Mouse (Mus musculus): Measurements from ENCODE around the gene Bak1.

The Bak1 gene

DNA sequence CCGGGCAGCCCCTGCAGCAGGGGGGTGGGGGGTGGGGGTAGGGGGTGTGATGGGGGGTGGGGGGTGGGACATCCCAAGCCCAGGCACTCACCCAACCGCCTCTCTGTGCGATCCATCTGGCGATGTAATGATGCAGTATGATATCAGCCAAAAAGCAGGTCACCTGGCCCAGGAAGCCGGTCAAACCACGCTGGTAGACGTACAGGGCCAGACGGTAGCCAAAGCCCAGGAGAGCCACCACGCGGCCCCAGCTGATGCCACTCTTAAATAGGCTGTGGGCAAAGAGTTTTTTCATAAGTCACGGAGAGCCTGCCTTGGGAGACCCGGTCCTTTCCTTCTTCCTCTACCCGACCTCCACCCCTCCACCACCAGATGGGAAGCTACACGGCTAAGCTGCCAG is 7.7 kb downstream of the Bak1 start:
- no peak for DNase-seq

DNA sequence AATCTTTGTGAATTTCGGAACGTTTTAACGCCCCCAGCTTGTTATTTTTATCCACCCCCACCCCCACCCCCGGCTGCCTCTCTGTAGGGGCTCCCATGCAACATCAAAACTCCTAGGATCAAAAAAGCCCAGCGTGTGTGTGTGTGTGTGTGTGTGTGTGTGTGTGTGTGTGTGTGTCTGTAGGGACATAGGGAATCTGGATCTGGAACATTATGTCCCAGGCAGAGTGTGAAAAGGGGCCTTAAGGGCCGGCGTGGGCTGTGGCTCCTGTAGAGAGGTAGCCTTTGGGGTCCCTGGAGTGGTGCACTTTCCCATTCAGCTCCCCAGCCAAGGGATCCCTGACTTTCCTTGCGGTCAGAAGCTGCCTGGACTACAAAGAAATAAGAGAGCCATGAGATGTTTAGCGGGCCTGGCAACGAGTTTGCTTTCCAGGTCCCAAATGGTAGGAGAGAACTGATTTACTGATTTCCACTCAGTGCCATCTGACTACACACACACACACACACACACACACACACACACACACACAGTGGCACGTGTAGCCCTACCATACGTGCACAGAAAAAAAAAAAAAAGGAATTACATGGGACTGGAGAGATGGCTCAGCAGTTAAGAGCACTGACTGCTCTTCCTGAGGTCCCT is 10.1 kb downstream of the Bak1 start:
- peak in 1 of 2 experiments; percentile 38 for DNase-seq

DNA sequence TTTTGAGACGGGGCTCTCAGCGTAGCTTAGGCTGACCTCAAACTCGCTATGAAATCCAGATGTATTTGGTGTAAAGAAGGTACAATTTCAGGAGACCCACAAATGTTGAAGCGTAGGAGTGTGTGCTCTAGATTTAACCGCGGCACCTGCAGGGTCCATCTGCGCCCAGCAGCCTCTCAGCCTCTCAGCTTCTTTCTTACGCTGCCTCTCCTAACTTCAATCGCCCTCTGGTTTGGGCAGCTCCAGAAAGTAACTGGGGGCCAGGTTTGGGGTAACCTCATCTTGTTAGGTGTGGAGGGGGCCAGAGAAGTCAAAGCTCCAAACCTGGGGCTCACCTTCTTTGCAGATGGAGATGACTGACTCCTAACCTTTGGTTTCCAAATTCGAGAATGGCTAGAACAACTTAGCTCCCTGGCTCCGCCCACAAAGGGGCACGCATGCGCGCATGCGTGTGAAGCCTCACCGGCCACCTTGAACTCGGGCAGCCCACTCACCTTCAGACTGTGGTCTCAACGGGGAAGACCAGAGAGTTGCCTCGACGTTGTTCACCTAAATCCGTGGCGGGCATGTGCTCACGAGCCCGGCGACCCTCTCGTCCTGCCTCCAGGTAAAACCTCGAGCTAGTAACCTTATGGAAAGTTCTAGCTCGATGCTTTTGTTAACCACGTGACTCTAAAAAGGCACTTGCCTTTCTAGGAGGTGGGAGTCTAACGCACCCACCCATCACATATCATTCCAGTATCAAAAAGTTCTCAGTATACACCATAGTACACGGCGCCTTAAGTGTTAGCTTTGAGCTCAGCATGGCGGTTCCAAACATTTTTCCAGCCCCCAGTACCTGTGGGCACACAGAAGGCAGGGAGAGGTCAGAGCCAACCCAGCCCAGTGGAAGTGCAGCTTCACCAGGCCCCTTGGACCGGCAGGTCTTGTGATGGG is 11.0 kb downstream of the Bak1 start:
- DNase-seq: peak; percentile 86 to 96

DNA sequence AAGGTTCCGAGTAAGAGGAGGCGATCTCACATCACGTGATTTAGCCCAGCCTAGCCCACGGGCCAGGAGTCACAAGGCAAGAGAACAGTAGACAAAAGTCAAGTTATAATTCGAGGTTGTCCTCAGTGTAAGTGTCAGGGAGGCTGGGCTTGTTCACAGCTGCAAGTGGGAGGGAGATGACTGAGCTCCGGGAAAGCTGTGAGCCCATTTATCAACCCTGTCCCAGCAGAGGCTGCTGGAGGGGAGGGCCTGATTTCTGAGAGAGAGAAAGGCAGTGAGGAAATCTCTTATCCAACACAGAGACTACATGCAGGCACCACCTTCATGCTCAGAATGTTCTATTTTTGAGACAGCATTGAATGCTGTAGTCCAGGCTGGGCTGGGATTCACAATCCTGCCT is 15.9 kb downstream of the Bak1 start:
- DNase-seq: no peak

DNA sequence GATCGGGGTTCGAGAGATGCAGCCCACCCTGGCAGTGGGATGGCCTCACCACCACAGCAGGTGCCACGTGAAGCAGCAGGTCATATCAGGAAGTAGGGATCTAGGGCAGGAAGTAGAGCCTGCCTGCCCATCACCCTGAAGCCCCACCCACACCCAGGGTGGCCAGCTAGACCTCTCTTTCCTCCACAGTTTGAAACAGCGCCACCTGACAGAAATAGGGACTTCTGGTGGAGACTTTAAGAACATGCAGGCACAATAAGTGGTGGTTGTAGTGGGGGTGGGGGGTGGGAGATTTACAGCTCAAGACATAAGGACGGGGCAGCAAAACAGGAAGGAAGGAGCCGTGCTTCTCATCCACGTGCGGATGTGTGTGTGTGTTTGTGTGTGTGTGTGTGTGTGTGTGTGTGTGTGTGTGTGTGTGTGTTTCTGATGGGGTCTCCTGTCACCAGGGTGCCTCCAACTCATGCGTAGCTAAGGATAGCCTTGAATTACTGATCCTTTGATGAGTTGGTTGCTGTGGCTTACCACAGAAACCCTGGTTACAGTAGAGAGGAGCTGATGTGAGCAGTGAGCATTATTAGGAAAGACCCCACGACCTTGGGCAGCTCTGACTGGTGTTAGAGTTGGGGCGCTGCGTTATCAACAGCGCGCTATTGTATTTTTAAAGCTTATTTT is 16.7 kb downstream of the Bak1 start:
- DNase-seq: peak in 1 of 2 experiments; percentile 53

DNA sequence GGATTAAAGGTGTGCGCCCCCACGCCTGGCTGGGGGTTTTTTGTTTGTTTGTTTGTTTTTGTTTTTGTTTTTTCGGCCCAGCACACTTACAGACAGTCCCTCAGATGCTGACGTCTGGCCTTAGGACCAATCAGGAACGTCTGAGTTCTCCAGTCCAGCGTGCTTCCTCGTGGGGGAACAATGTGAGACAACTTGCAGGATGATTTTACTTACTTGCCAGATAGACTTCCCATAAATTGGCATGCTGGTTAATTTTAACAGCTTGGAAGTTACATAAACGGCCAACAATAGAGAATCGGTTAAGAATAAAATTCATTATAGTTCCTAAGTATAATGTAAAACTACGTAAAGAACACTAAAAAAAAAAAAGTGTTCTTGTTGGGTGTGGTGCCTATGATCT is 17.6 kb downstream of the Bak1 start:
- DNase-seq: no peak

DNA sequence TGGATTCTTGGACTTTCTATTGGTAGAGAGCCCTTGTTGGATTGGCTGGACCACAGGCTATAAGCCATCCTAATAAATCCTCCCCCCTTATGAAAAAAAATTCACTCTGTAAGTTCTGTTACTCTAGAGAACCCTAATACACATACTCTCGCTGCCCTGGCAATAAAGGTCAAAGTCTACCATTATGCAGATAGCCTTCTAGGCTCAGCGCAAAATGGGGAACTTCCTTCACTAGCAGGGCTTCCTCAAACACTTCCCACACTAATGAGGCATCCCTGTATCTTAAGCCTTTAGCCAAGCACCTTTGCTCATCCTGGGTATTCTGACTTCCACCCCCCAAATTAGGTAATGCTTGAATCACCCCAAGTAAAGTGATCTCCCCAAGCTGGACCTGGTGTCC is 20.5 kb downstream of the Bak1 start:
- no peak for DNase-seq

DNA sequence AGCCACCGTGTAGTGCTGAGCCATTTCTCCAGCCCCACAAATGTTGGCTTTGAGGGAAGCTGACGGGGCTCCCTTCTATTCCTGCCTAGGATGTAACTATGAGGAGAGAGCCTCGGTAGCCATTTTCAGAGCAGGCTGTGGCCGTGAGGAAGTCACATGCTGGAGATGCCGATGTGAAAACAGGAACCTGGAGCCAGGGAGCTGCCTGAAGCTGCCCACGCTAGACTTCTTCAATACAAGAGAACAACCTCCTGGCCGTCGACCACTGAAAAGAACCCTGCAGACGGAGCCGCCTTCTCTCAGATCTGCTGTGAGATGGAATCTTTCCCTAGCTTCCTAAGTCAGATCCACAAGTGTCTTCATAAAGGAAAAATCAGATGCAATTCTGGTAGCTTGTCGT is 23.2 kb downstream of the Bak1 start:
- no peak for DNase-seq

DNA sequence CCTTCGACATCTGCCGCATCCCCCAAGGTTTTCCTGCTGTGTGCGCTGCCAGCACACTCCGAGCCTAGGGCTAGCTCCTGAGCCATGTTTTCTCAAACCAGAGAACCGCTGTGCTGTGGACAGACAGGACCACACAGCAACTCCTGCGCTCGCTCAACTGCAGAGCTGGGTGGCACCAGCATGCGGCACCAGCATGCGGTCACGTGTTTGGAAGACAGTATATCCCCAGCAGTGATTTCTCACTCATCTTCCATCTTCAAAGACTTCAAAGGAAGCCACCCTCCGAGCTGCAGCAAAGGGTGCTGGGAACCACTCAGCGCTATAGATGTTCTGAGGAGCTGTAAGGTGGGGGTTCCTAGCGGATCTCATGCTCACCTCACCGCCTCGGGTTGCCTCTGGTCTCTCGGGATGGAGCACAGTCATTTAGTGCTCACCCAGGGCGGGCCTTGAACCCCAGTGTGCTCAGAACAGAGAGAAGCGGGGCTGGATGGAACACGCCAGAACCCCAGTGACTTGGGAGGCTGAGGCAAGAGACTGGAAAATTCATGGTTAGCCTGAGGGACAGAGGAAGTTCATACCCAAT is 23.8 kb downstream of the Bak1 start:
- no peak for DNase-seq

DNA sequence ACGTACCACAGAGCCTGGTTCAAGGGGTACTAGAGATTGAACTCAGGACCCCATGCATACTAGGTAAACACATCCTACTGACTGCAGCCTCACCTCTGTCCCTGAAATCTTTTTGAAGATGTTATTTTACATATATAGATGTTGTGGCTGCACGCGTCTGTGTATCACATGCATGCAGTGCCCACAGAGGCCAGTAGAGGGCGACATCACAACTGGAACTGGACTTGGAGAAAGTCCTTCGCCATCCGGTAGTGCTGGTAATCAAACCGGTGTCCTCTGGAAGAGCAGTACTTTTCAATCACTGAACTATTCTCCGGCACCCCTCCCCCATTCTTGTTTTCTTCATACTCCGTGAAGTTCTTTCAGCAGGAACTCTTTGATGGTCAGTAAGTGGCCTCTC is 24.4 kb downstream of the Bak1 start:
- DNase-seq: peak; percentile 53 to 85

DNA sequence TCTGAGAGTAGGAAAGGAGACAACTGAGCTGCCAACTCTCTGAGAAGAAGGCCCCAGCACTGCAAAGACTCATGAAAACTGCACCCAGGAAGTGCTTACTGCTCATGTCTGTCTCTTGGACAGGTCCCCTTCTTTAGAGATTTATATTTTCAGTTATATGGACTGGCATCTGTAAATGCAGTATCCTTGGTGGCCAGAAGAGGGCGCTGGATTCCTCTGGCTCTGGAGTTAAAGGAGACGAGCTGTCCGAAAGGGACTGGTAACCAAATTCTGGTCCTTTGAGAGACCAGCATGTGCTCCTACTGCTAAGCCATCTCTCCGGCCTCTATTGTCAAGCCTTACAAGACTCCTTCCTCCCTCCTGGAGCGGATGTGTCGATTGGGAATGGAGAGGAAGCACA is 26.9 kb downstream of the Bak1 start:
- peak in 1 of 2 experiments; percentile 52 for DNase-seq

DNA sequence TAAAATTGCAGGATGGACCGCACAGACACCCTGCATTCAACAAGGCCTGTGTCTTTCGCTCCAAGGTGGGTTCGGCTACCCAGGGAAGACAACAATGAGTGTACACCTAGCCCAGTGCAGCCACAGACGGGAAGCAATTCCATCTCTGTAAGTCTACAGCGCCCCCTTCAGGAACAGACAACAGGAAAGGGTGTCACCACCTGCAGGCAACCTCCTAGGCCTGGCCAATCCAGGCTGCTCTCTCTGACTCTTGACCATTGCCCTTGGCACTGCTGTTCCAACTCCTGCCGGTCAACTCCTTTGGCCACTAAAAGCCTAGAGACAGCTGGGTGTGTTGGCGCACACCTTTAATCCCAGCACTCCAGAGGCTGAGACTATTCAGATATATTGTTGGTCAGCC is 27.7 kb downstream of the Bak1 start:
- peak in 1 of 2 experiments; percentile 37 for DNase-seq

DNA sequence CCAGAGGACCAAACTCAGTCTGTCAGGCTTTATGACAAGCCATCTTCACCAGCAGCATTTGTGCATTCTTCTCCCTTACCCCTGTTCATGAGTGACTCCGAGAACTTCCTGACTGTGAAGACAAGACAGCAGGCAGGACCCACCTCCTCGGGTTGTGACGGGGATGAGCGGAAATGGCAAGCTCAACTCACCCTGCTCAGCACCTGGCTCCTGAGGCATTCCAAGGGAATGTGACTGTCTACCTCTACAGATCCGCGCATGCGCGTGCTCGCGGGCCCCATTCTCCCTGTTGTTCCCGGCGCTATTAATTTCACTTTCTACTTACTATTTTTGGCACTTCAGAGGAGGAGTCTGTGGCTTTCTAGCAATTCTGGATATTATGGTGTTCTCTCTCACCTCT is 28.8 kb downstream of the Bak1 start:
- DNase-seq: peak; percentile 49 to 71

DNA sequence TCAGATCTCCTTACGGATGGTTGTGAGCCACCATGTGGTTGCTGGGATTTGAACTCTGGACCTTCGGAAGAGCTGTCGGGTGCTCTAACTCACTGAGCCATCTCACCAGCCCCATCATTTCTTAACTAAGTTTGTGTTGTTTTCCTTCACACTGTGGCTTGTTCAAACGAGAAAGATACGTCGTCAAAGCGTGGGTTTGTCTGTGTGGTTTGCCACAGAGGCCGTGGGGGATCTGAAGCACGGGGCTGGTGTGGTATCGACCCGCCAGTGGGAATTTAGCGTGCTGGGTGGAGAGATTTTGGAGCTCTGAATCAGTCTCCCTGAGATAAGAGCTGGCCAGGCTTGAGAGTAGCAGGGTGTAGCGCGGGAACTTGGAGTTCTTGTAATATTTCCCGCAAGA is 30.5 kb downstream of the Bak1 start:
- no peak for DNase-seq

DNA sequence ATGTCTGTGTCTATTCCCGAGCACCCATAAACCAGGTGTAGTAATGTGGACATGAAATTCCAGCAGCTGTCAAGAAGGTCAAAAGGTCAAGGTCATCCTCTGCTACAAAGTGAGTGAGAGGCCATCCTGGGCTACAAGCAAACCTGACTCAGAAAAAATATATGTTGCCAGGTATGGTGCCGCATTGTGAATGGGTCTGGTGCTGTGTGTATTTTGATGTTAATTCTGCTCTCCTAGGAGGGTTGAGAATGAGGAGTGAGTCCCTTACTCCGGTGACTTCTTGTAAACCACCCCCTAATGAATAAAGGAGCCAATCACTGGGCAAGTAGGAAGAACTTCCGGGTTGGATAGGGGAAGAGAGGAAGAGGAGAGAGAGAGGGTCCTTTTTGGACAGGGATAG is 31.1 kb downstream of the Bak1 start:
- no peak for DNase-seq

DNA sequence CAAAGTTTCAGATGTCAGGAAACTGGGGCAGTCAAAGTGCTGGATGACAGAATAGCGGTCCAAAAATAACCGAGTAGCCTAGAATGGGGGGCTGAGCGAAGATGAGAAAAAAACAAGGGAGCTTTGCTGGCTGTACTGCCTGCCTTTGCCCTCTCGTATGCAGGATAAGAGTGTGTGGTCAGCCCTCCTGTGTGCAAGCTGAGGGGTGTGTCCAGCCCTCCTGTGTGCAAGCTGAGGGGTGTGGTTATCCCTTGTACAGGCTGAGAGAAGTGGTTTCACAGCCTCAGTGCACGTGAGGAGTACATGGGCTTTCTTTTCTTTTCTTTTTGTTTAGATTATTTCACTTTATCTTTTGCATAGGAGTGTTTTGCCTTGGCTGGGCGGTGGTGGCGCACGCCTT is 33.2 kb downstream of the Bak1 start:
- no peak for DNase-seq

DNA sequence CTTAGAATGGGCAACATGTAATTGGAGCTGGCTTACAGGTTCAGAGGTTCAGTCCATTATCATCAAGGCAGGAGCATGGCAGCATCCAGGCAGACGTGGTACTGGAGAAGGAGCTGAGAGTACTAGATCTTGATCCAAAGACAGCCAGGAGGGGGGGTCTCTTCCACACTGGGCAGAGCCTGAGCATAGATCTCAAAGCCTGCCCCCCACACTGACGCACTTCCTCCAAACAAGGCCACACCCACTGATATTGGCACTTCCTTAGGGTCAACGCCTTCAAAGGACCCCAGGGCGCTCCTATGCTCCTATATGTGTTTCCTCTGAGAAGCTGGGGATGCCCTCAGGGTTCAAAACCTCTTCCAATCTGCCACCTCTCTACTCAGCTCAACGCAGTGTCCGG is 33.8 kb downstream of the Bak1 start:
- no peak for DNase-seq

DNA sequence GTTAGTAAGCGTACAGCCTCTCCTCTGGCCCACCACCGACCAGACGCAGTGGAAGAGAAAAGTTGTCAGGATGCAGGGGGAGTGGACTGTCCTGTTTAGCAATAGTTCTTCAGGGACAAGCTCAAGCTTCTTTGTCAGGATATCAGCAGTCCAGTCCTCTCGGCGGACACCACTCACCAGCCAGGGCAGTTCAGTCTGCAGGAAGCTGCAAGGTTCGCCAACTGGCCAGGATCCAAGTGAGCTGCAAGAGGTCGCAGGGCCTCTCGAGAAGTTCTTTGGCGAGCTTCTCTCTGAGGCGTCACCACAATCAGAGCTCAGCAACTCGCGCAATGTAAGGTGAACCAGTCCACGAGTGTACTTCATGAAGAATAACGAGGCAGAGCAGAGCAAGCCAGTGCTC is 34.4 kb downstream of the Bak1 start:
- peak; percentile 68 to 81 for DNase-seq

DNA sequence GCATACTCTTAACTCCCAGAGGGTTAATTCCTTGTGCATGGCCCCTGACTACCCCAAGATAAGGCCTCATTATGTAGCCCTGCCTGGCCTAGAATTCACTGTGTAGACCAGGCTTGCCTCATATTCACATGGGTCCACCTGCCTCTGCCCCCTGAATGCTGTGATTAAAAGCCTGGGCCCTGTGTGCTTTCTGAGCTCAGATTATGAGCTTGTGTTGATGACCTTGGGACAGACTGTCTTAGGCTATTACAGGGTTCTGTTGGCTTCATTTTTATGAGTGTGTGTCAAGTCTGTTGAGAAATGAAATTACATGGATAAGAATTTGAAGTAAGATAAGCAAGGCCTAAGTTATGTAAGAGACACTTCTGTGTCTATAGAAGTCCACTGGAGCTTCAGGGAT is 38.3 kb downstream of the Bak1 start:
- no peak for DNase-seq

DNA sequence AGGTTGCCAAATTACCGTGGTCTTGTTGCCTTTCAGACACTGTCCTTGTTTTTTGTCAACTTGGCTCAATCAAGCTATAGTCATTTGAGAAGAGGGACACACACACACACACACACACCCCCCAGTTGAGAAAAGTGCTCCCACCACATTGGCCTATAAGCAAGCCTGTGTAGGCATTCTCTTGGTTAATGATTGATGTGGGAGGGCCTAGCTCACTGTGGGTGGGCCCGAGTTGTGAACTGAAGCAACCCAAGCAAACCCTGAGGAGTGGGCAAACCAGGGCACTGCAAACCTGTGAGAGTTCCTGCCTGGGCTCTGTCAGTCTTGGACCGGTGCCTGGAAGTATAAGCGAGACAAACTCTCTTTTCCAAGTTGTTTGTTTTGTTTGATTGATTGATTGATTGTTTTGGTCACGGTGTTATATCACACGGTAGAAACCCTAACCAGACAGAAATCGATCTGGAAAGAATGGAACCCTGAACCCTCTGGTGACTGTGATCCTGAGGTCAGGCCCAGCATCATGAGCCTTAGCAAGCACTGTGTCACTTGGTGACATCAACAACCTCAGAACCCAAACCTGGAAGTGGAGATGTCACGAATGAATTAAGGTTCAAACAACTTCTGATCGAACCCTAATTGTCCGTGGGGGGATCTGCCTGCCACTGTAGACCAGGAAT is 43.2 kb downstream of the Bak1 start:
- DNase-seq: no peak

DNA sequence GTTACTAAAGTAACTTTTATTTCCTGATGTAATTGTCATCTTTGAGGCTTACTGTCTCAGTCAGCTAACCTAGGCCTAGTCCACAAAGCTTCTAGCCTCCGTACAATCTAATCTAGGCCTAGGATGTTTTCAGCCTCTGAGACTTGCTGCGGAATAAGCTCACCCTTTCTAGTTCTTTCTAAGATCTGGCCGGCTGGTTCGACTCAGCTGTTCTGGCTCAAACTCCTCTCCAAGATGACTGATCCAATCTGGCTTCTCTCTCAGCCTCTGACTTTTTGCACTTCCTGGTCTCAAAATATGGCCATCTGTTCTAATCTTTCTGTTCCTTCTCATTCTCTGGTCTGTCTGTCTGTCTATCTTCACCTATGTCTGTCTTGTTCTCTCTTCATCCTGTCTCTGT is 45.4 kb downstream of the Bak1 start:
- no peak for DNase-seq

DNA sequence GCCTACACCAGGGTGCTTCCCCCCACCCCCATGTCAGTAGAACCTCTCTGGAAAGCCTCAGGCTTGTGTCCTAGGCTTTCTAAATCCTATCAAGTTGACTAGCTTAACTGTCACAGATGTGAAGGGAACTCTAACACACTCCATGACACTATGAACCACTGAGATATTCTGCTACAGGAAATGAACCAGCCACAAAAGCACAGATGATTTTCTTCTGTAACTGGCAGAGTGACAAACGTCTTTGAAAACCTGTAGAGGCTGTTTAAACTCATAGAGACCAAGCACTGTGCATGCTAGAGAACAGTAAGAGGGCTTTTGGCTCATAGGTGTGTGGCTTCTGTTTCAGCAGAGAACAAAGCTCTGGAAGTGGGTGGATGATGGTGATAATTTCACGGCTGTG is 47.8 kb downstream of the Bak1 start:
- no peak for DNase-seq

DNA sequence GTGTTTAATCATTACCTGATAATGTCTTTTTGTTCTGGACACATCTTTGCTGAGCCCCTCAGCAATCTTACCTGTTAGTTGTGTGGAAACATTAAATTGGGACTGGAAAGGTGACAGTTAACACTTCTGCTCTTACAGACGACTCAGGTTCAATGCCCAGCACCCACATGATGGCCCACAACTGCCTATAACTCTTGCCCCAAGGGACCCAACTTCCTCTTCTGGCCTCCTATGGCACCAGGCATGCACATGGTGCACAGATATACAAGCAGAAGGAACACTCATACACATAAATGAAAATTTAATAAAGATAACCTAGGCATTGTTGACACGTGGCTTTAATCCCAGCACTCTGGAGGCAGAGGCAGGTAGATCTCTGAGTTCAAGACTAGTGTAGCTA is 49.4 kb downstream of the Bak1 start:
- DNase-seq: no peak

Measured in kidney, postnatal 36 days (tissue).